Mouse (Mus musculus) adrenal gland, postnatal 25 days (tissue): ENCODE data around the gene Serpinb6b. TPM values are rescaled to one million over a fixed set of nuclear protein-coding genes. Genes with fewer than 3 reads are reported as not detected.

Source experiments
- DNase-seq: peaks from one replicate; pipeline ENCODE4 v3.0.0; 2021; ENCODE audit warnings: mixed read lengths
- total RNA-seq: library from RNA; stranded (reverse); gene quantifications from 2 replicates; pipeline ENCODE4 v1.2.3, GENCODE M21; 2021

Gene Serpinb6b
- total RNA-seq, 1 experiment from 2014 or later = 61.3 TPM

- DNase-seq = no peak
These were observed 10.0 kb downstream of the Serpinb6b start for GRCm38 (mm10) chr13:32974889-32975460.

- no peak for DNase-seq
These were observed 10.7 kb downstream of the Serpinb6b start for GRCm38 (mm10) chr13:32975710-32976109.

- DNase-seq = no peak
These were observed 17.6 kb downstream of the Serpinb6b start for GRCm38 (mm10) chr13:32982556-32983042.

GRCm38 (mm10) chr13:32986256-32986655 is 21.2 kb downstream of the Serpinb6b start:
- DNase-seq = no peak

- peak; percentile 35 for DNase-seq
These were observed 28.3 kb downstream of the Serpinb6b start for GRCm38 (mm10) chr13:32993152-32993893.

GRCm38 (mm10) chr13:32993894-32994242 is 28.9 kb downstream of the Serpinb6b start:
- DNase-seq = no peak

- DNase-seq = no peak
These were observed 30.0 kb downstream of the Serpinb6b start for GRCm38 (mm10) chr13:32995051-32995450.

- no peak for DNase-seq
These were observed 36.3 kb downstream of the Serpinb6b start for GRCm38 (mm10) chr13:33001341-33001740.

GRCm38 (mm10) chr13:33002950-33003349 is 37.9 kb downstream of the Serpinb6b start, which contains the start of gene Serpinb9:
Gene Serpinb9 (plus strand): TSS chr13:33003250.
- DNase-seq = no peak

- DNase-seq = no peak
These were observed 38.8 kb downstream of the Serpinb6b start for GRCm38 (mm10) chr13:33003523-33004413.

GRCm38 (mm10) chr13:33004414-33005105 is 39.6 kb downstream of the Serpinb6b start:
- DNase-seq = peak; percentile 85

GRCm38 (mm10) chr13:33005501-33006075 is 40.6 kb downstream of the Serpinb6b start:
- no peak for DNase-seq

GRCm38 (mm10) chr13:33006555-33006954 is 41.5 kb downstream of the Serpinb6b start:
- no peak for DNase-seq

- no peak for DNase-seq
These were observed 47.4 kb downstream of the Serpinb6b start for GRCm38 (mm10) chr13:33012395-33012794.

- DNase-seq = no peak
These were observed 48.3 kb downstream of the Serpinb6b start for GRCm38 (mm10) chr13:33013271-33013670.

- no peak for DNase-seq
These were observed 57.4 kb downstream of the Serpinb6b start for GRCm38 (mm10) chr13:33022371-33022770.

- DNase-seq = no peak
These were observed 61.5 kb downstream of the Serpinb6b start for GRCm38 (mm10) chr13:33026427-33027057.

- no peak for DNase-seq
These were observed 62.2 kb downstream of the Serpinb6b start, which contains the start of gene Serpinb9b for GRCm38 (mm10) chr13:33027244-33027643. Gene Serpinb9b (plus strand): TSS chr13:33027416.

- DNase-seq = no peak
These were observed 63.1 kb downstream of the Serpinb6b start for GRCm38 (mm10) chr13:33028146-33028545.

GRCm38 (mm10) chr13:33028550-33028949 is 63.5 kb downstream of the Serpinb6b start:
- DNase-seq = no peak
